In the genomic region with DNA sequence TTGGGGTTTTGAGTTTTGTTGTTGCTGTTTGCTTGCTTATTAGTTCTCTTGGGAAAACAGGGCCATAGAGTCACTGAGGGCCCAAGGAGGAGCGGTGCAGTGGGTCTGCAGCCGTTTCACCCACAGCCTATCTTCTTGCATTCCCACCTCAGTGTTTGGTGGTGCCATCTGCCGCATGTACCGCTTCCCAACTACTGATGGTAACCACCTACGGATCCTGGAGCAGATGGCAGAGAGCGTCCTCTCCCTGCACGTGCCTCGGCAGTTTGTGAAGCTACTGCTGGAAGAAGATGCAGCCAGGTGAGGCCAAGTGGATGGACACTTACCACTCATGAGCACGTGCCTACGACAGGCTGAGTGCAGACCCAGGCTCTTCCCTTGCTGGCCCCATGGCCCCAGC, we compare ENCODE assay signal across 16 mouse cellular contexts.
DNase-seq lines count a peak whose midpoint lies in the region; ATAC-seq lines count a peak whose summit lies in the region.
"Had no signal": no experiment of that assay in that cellular context is flagged by ENCODE, and none has a peak within 500 bp of the region (broad histone marks: within the 10 kb centered on the region; RNA-seq: fewer than 3 reads in every experiment).

No protein-coding gene starts in this region.

- intact Hi-C loops in left cerebral cortex, postnatal 36 days (cut with DNase I): loop anchor here (5.0 kb wide), 1 partner anchor 61 kb away; no protein-coding TSS in a partner anchor

- peaks cover 8% of the 10 kb centered on the region for H3K36me3 ChIP-seq in intestine, embryonic 16.5 days (ENCODE audit: control insufficient read depth, insufficient read depth, low read length)

- H3K9ac ChIP-seq in intestine, embryonic 16.5 days (ENCODE audit: low read depth, low read length): no peak overlapping the region
- H3K9ac ChIP-seq: embryonic facial prominence, embryonic 15.5 days; limb, embryonic 13.5 days; liver, postnatal 0 days had no signal

- DNase-seq in cerebellum, adult 11-12 months: peak; percentile 74
- DNase-seq in cerebellum, adult 9-10 months: peak; percentile 76
- peak; percentile 79 to 86 for DNase-seq in layer of hippocampus, adult 18-20 months (ENCODE audit: low spot score in 2 of 2)
- DNase-seq in left cerebral cortex, postnatal 36 days (ENCODE audit: low spot score in 2 of 2): peak; percentile 82 to 86
- no peak for DNase-seq in thymus, postnatal 36 days
- no peak for DNase-seq in lung, postnatal 14 days
- DNase-seq: adrenal gland, postnatal 10 days; heart, adult 11 months; liver, postnatal 0 days; spleen, adult 18-20 months had no signal

- H3K27ac ChIP-seq in intestine, embryonic 16.5 days (ENCODE audit: low read length): no peak overlapping the region
- H3K27ac ChIP-seq: embryonic facial prominence, embryonic 15.5 days; limb, embryonic 13.5 days; stomach, postnatal 0 days had no signal

- no peaks in the 10 kb centered on the region for H3K9me3 ChIP-seq in intestine, embryonic 16.5 days (ENCODE audit: control insufficient read depth, low read length)
- H3K9me3 ChIP-seq: embryonic facial prominence, embryonic 15.5 days; limb, embryonic 13.5 days had no signal

- whole genome bisulfite sequencing in intestine, embryonic 16.5 days: 88% methylated on average over 10 of the region's 10 CpGs

- no peak overlapping the region for H3K4me2 ChIP-seq in intestine, embryonic 16.5 days (ENCODE audit: low read depth, low read length)
- H3K4me2 ChIP-seq: embryonic facial prominence, embryonic 15.5 days; limb, embryonic 13.5 days had no signal

- ATAC-seq in intestine, embryonic 16.5 days: no peak
- ATAC-seq: forebrain, embryonic 14.5 days; liver, postnatal 0 days; Patski had no signal

- no peak overlapping the region for H3K4me3 ChIP-seq in intestine, embryonic 16.5 days (ENCODE audit: low read length)
- H3K4me3 ChIP-seq: embryonic facial prominence, embryonic 15.5 days; limb, embryonic 13.5 days had no signal

- no peaks in the 10 kb centered on the region for H3K27me3 ChIP-seq in intestine, embryonic 16.5 days (replicated peaks; ENCODE audit: control insufficient read depth, insufficient read depth, low read length)
- H3K27me3 ChIP-seq: embryonic facial prominence, embryonic 15.5 days; limb, embryonic 13.5 days; Patski had no signal

- H3K4me1 ChIP-seq in intestine, embryonic 16.5 days (ENCODE audit: control insufficient read depth, insufficient read depth, low read length): no peaks in the 10 kb centered on the region
- H3K4me1 ChIP-seq: embryonic facial prominence, embryonic 15.5 days; limb, embryonic 13.5 days had no signal

Comparison
In these comparisons a context has a peak if more than half of its experiments do, and no peak if none do; other contexts are left out.
1. DNase-seq: peak in cerebellum, adult 11-12 months (single experiment), cerebellum, adult 9-10 months (single experiment), layer of hippocampus, adult 18-20 months (2 of 2) and left cerebral cortex, postnatal 36 days (2 of 2); none in thymus, postnatal 36 days (0 of 2) and lung, postnatal 14 days (single experiment).